Mouse (Mus musculus) myocyte (in vitro differentiated cells): ENCODE measurements around the gene Dlgap4.

ENCODE experiments used
- E2F4 ChIP-seq: IDR thresholded peaks from one replicate; pipeline ENCODE4 v1.6.1; 2011; ENCODE audit warnings: mild to moderate bottlenecking, control low read depth, moderate library complexity; ENCODE audit not compliant: insufficient read depth
- MYOG ChIP-seq, 3 experiments: IDR thresholded peaks; one replicate each; pipeline ENCODE4 v1.6.1; 2011; ENCODE audit warnings: control low read depth in 2 of 3, low read depth in 2 of 3, mild to moderate bottlenecking in 2 of 3; ENCODE audit not compliant: insufficient read length in 2 of 3, control insufficient read depth in 1 of 3, insufficient read depth in 1 of 3
- POLR2A ChIP-seq: IDR thresholded peaks from one replicate; pipeline ENCODE4 v1.6.1; 2011; ENCODE audit warnings: low read depth, mild to moderate bottlenecking, control low read depth, moderate library complexity; ENCODE audit not compliant: insufficient read length
- TCF12 ChIP-seq: IDR thresholded peaks from one replicate; pipeline ENCODE4 v1.6.1; 2011; ENCODE audit warnings: mild to moderate bottlenecking, control low read depth; ENCODE audit not compliant: poor library complexity, insufficient read depth, severe bottlenecking
- TCF3 ChIP-seq: IDR thresholded peaks from one replicate; pipeline ENCODE4 v1.6.1; 2011; ENCODE audit warnings: low read depth, control low read depth; ENCODE audit not compliant: insufficient read length
- USF1 ChIP-seq: IDR thresholded peaks from one replicate; pipeline ENCODE4 v1.6.1; 2011; ENCODE audit warnings: low read depth, mild to moderate bottlenecking, control low read depth, moderate library complexity

GRCm38 (mm10) chr2:156776907-156777306 is 163.4 kb downstream of the Dlgap4 start:
- TF ChIP-seq POLR2A (no peak), E2F4 (no peak), USF1 (no peak), TCF12 (no peak), TCF3 (no peak), MYOG (IDR thresholded peaks at IDR 0.05; ENCODE audit: control insufficient read depth in 1 of 3, insufficient read depth in 1 of 3, insufficient read length in 2 of 3, low read depth in 2 of 3) (no peak)
